Mouse (Mus musculus) MEL (cell line): ENCODE data around the gene Ggt1.
A peak's percentile ranks its signal among the peaks of the same experiment; 100 is the strongest.

ENCODE experiments used
- CTCF ChIP-seq, 3 experiments: IDR thresholded peaks in 2 of 3; conservative IDR thresholded peaks in 1 of 3; 2 replicates each; pipeline ENCODE4 v1.5.1; 2011 to 2012; ENCODE audit warnings: low read length in 3 of 3, low read depth in 2 of 3, mild to moderate bottlenecking in 2 of 3, improper control_type of control experiment in 1 of 3, inconsistent platforms in 1 of 3, mixed read lengths in 1 of 3, moderate library complexity in 1 of 3; ENCODE audit not compliant: control insufficient read depth in 1 of 3, insufficient read depth in 1 of 3, poor library complexity in 1 of 3, severe bottlenecking in 1 of 3
- TAL1 ChIP-seq: IDR thresholded peaks from 2 replicates; pipeline ENCODE4 v1.6.1; 2012; ENCODE audit warnings: mild to moderate bottlenecking, inconsistent platforms, low read length, moderate library complexity, mixed read lengths

DNA sequence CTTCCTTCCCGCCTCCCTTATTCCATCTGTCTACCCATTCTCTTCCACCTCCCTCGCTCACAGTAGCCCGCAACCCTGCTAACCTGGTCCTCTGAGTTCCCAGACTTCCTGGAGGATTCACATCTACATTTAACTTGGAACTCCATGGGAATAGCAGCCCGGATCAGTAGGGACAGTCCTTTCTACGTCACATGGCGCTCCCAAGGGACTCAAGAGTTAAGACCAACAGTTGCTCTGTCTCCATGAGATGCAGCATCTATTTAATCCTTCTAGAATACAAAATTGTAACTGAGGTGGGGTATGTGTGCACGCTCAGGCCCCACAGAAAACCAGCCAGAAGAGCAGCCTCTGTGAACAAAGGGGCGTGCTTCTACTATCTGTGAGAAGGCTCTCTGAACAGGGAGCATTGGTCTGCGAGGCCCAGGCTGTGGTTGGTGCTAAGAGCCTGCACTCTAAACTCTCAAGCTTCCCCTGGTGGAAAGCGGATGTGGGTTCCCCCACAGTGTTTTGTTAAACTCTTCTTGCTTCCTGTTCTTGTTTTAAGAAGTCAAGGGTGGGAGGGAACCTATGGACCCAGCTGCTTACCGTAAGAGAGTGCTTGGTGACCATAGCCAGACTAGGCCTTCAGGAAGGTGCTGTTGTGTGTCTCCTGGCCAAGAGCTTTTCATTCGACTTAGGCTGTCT lies 29.9 kb downstream of the Ggt1 start:
- TF ChIP-seq CTCF (IDR thresholded peaks at IDR 0.05 in 2 of 3, conservative IDR thresholded peaks at IDR 0.05 in 1 of 3; ENCODE audit: control insufficient read depth in 1 of 3, insufficient read depth in 1 of 3, low read depth in 2 of 3, low read length in 3 of 3, poor library complexity in 1 of 3, severe bottlenecking in 1 of 3): peak in 1 of 3 experiments; percentile 22; a peak in 1 of 6 replicates
- TF ChIP-seq TAL1: no peak; the same call in 1 of the 2 replicates
